Mouse (Mus musculus) mature B cell (primary cell): ENCODE results near the gene Ffar4.

Source experiments
- in situ Hi-C: fragments of 300-500 bp; cut with MboI; formaldehyde crosslinking; loops from 2 replicates; pipeline ENCODE4 v1.14.3; 2019

The Ffar4 gene

GRCm38 (mm10) chr19:38096858-38097758, at the start of gene Ffar4:
Ffar4 (plus strand) TSS chr19:38097071.
- in situ Hi-C loops = no loop called here

DNA sequence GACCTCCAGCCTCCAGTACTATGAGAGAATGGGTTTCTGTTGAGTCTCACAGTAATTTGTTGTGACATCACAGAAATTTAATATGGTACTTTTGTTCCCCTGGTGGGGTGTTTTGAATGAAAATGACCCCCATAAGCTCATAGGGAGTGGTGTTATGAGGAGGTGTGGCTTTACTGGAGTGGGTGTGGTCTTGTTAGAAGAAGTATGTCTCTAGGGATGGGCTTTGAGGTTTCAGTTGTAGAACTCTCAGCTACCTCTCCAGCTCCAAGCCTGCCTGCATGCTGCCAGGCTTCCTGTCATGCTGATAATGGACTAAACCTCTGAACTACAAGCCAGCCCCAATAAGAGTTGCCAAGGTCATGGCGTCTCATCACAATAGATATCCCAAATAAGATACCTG, 47.2 kb upstream of the Ffar4 start:
- in situ Hi-C loops = no loop called here

- in situ Hi-C loops = no loop called here
These were observed 43.4 kb upstream of the Ffar4 start for GRCm38 (mm10) chr19:38053227-38054041.

DNA sequence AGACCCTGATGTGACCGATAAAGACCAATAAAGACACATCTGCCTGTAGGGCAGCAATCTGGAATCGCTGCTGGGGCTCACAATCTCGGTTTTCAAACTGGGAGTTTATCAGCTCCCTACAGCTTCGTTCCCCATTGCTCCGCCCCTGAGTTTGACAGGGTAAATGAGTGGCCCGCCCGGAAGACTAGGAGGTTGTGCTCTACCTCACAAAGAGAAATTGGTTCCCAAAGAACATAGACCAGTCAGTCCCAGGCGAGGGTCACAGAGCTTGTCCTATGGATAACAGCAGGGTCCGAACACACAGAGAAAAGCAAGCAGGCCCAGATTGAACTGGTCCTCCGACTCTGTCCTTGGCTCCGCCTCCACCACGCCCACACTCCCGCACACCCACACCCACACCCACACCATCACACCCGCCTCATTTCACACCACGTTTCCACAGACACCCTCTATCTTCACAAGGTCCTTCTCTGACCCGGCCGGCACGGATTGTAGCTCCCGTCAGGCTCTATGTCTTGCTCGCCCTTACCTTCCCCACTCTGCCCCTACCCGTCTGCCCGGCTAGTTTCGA, 42.6 kb upstream of the Ffar4 start:
- in situ Hi-C loops = no loop called here

DNA sequence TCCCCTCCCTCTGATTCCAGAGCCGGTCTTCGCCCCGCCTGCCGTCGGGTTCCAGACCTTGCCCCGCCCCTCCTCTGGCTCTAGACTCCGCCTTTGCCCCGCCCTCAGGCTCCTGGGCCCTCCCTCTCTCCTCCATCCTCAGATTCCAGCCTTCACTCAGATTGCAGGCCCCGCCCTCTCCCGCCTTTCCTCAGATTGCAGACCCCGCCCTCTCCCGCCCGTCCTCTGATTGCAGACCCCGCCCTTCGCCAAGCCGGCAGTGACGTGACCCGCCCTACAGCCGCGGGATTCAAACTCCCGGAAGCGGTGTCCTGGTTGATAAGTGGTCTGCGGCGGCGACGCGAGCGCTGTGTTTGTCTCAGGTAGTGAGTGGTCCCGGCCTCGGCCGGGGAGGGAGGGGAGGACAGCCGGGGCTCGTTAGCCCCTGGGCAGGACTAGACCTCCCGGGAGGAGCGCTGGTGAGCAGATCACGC, 42.1 kb upstream of the Ffar4 start, which contains the start of gene Cep55:
Gene Cep55, plus strand, starts transcription at position 292 of the 473 bp plus-strand sequence.
- in situ Hi-C loops = no loop called here

DNA sequence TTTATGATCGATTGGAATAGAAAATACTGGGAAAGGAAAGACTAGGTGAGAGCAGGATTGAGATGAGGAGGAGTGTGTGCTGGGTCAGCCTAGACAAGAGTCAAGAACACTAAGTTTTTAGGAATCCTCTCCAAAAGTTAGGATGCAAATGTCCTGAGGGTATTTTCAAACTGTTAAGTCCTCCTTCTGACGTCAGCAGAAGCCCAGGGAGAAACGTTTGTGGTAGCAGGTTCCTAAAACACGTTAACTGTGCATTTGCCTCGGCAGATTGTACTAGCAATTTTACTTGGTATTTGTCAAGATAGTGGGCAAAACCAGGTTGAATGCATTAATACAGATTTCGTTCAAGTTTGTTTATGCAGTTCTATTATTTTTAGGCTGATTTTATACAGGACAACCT, 41.1 kb upstream of the Ffar4 start:
- in situ Hi-C loops = no loop called here

DNA sequence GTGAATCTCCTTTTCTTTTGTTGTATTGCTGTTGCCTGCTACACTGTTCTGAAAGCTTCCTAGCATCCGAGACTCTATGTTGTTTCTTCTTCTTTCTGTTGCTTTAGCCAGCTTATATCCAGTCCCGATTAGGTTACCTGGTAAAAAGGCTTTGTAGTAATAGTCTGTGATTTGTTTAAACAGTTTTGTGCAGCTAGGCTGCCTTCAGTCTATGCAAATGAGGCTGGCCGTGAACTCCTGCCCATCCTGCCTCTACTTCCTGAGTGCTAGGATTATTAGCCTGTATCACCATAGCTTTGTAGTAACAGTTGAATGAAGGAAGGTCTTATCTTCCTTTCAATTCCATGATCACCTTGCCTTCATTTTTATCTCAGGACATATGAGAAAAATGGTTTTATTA, 40.6 kb upstream of the Ffar4 start:
- in situ Hi-C loops = no loop called here

DNA sequence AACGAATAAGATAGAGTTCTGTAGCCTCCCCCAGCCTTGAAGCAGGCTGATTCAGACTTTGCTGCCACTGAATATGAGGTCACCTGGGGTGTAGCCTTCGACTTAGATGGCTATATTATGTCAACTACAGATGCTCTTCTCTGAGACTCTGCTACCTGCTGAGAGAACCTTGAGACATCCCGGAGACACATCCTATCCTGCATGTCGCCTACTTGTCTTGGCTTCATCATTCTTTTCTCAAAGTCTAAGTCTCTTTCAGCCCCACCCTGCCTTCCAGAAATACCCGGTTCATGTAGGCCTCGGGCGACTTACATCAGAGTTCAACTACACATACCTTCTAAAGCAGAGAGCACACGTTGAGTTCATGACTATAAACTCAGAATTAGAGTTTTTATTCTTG, 39.9 kb upstream of the Ffar4 start:
- in situ Hi-C loops = no loop called here

GRCm38 (mm10) chr19:38063201-38063600, 33.7 kb upstream of the Ffar4 start:
- in situ Hi-C loops = no loop called here

DNA sequence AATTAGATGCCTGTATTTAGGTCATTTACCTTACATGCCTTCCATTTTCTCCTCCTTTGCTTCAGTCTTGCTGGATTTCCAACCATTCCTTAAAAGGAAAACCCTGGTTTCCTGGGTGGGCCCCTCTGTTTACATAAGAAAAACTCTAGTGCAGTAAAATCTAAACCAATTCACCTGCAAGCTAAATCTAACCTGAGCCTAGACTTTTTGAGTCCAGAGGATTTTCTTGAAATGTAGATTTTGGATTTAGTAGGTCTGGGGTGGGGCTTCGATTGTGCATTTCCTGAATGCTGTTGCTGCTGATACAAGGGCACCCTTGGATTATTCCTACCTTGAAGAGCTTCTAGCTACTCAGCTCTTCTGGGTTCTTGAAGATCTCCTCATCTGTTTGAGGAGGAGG, 32.8 kb upstream of the Ffar4 start:
- in situ Hi-C loops = no loop called here

DNA sequence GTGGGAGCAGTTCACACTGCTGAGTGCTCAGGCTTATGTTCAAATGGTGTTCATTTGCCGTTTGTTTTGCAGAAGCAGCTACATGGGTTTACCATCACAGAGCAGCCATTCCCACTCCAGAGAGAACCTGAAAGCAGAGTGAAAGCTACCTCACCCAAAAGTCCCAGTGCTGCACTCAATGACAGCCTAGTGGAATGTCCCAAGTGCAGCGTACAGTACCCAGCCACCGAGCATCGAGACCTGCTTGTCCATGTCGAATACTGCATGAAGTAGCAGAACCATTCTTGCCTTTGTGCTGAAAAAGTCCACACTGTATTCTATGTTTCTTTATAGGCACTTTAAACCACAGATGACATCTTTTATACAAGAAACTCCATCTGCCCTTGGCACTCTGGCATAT, 23.6 kb upstream of the Ffar4 start:
- in situ Hi-C loops = no loop called here

DNA sequence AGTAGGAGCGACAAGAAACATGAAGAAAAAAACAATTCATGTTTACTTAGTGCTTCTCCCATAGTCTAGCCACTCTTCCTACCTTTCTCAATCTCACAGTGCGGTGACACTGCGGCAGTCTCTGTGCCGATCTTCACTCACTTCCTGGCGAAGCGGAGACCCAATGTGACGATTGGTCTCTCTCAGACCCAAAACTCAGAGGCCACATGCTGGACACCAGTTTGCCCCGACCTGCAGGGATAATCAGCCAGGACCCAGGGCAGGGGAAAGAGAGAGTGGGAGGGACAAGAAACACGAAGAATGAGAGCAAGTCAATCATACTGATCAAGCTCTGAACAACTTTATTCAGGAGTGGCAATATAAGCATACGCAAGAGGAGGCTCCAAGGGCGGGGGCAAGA, 21.8 kb upstream of the Ffar4 start:
- in situ Hi-C loops = no loop called here

DNA sequence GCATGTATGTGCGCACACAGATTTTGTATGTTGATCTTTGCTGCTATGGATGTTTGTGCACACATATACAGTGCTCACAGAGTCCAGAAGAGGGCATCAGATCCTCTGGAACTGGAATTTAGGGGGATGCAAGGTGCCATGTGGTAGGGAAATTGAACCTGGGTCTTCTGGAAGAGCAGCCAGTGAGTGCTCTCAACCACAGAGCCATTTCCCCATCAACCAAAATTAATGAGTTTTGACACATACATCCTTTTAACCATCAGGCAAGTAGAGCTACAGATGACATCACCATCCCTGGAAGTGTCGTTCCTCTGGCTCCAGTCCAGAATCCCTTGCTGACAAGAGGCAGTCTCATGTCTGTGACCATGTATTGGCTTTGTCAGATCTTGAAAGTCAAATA, 20.6 kb upstream of the Ffar4 start:
- in situ Hi-C loops = no loop called here

GRCm38 (mm10) chr19:38077851-38078540, 18.9 kb upstream of the Ffar4 start:
- in situ Hi-C loops = no loop called here

GRCm38 (mm10) chr19:38081361-38081760, 15.5 kb upstream of the Ffar4 start:
- in situ Hi-C loops = no loop called here

DNA sequence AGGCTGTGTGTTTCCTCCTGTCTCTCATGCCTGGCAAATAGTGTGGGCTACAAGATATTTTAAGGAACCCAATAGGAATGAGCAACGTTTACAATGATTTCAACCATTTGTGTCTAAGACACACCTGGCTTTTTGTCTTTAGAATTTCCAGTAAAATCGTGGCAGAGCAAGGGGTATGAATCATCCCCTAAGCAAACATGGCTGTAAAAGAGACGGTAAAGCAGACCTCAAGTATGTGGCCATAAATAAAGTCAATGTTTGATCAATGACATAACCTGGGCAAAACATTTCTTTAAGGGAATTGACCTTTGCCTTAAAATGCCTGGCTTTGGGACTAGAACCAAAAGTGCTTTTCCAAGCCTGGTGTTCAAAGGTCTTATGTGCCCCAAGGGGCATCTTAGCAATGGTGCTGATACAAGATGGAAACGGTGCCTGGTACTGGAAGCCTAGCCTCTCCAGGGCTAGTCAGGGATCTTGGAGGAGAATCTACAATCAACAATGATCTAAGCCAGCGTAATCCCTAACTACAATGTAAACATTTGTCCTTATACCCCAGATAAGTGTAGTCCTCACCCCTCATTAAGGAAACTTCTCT, 13.8 kb upstream of the Ffar4 start:
- in situ Hi-C loops = no loop called here

DNA sequence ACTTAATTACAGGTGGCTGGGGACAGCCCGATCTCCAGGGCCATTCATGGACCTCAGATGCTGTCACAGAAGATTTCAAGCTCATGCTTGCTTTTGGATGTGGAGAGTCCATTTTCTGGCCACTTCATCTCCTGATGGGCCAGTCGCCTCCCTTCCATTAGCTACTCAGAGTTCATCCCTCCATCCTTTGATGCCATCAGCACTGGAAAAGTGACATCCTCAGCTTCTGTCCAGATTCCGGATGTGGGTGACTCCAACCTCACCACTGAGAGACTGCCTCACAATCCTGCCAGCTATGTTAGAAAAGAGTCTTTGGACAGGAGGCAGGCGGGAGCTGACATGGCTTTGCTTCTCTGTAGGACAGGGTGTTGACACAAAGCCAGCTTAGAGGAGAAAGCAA, 11.0 kb upstream of the Ffar4 start:
- in situ Hi-C loops = no loop called here

DNA sequence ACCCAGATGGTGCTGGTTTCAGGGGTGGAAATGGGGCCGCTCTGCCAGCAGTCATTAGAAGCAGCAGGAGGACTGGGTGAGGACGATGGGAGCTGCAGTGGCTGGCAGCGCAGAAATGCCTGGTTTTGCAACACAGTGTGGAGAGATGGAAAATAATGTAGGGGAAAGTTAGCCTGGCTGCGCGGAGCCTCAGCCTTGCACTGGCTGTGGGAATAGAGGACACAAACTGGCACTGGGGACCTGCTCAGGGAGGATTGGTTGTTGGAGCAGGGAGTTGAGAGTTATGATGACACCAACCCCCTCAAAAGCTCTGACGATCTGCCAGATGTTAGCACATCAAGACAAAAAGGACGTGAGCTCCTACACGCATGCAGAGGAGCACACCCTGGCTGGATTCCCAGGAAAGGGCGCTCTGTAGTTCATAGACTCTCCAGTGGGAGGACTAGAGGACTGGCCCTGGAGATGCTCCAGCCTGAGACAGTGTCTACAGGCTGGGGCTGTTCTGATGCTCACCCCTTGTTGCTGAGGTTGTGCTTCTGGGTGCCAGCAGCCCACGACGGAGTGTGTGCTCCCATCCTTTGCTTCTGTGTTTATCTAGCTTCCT, 9.8 kb upstream of the Ffar4 start:
- in situ Hi-C loops = no loop called here

- in situ Hi-C loops = no loop called here
These were observed 7.5 kb upstream of the Ffar4 start for GRCm38 (mm10) chr19:38089358-38089757.

DNA sequence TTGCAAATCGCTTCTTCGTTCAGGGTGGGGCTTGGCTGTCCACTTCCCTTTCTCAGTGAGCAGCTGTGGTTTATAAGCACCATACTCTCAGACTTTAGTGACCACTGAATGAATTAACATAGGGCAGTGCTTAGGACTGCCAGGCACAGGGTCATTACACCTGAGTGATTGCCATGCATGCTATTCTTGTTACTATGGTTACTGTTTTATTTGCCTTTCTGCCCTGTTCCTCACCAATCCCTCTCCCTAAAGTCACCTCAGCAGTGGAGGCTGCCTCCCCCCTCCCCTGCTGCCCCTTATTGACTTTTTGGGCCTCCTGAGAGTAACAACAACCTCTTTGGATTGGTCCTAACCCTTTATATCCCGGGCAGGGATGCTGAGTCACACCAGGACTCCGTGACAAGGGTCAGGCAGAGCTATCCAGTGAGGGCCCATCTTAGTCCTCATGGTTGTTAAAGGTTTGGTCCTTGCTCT, 5.3 kb upstream of the Ffar4 start:
- in situ Hi-C loops = no loop called here

- in situ Hi-C loops = no loop called here
These were observed 640 bp upstream of the Ffar4 start for GRCm38 (mm10) chr19:38096231-38096630.
